Mouse (Mus musculus) CH12.LX (cell line): ENCODE measurements around the gene Suclg2. TPM values are rescaled to one million over a fixed set of nuclear protein-coding genes. Genes with fewer than 3 reads are reported as not detected.

Experiments used
- DNase-seq: peaks from one replicate; pipeline ENCODE4 v3.0.0-alpha.2; 2013; ENCODE audit errors: extremely low read depth
- H3K27ac ChIP-seq: 2 replicates; pipeline ENCODE4 v1.5.1; 2012; ENCODE audit warnings: low read depth, mild to moderate bottlenecking, control low read depth, moderate library complexity; ENCODE audit not compliant: insufficient read depth
- H3K27me3 ChIP-seq: replicated peaks from 2 replicates; pipeline ENCODE3; 2012; ENCODE audit warnings: inconsistent platforms
- H3K36me3 ChIP-seq, 2 experiments: replicated peaks in 1 of 2; 2 replicates each; pipeline versions ENCODE3 to v1.6.1; 2012; ENCODE audit warnings: inconsistent platforms in 1 of 2, low read length in 1 of 2, mild to moderate bottlenecking in 1 of 2, mixed read lengths in 1 of 2, moderate library complexity in 1 of 2; ENCODE audit not compliant: control insufficient read depth in 1 of 2, insufficient read depth in 1 of 2
- H3K4me1 ChIP-seq, 2 experiments: 2 replicates each; pipeline ENCODE4 v1.6.1; 2012; ENCODE audit warnings: inconsistent platforms in 1 of 2, moderate library complexity in 1 of 2; ENCODE audit not compliant: insufficient read depth in 2 of 2, control insufficient read depth in 1 of 2
- H3K4me2 ChIP-seq: 2 replicates; pipeline ENCODE4 v1.6.1; 2012; ENCODE audit warnings: low read depth, mild to moderate bottlenecking, control low read depth; ENCODE audit not compliant: poor library complexity, insufficient read depth, severe bottlenecking
- H3K4me3 ChIP-seq, 3 experiments: fragments of 150-350 bp in 1 of 3; sonication (generic) in 1 of 3; replicated peaks in 1 of 3; 2 replicates each; pipeline versions ENCODE3 to v1.5.1; 2011 to 2012; ENCODE audit warnings: low read depth in 2 of 3, low read length in 2 of 3, mild to moderate bottlenecking in 2 of 3, moderate library complexity in 2 of 3, control low read depth in 1 of 3, improper control_type of control experiment in 1 of 3, inconsistent platforms in 1 of 3, mixed read lengths in 1 of 3; ENCODE audit not compliant: poor library complexity in 1 of 3
- H3K79me2 ChIP-seq: replicated peaks from 2 replicates; pipeline ENCODE4 v1.6.1; 2012; ENCODE audit warnings: mild to moderate bottlenecking, moderate library complexity; ENCODE audit not compliant: control insufficient read depth, poor library complexity, insufficient read depth, severe bottlenecking; ENCODE audit errors: extremely low read depth
- H3K9ac ChIP-seq: 2 replicates; pipeline ENCODE4 v1.6.1; 2012; ENCODE audit warnings: low read depth, mild to moderate bottlenecking, control low read depth, moderate library complexity; ENCODE audit not compliant: insufficient read depth
- H3K9me3 ChIP-seq: replicated peaks from 2 replicates; pipeline ENCODE3; 2012; ENCODE audit warnings: low read length, inconsistent platforms, mixed read lengths
- BHLHE40 ChIP-seq: IDR thresholded peaks from 2 replicates; pipeline ENCODE4 v1.6.1; 2011; ENCODE audit warnings: mild to moderate bottlenecking, low read depth, low read length, improper control_type of control experiment
- CHD1 ChIP-seq: IDR thresholded peaks from 2 replicates; pipeline ENCODE4 v1.6.1; 2012; ENCODE audit warnings: low read depth, low read length, improper control_type of control experiment, inconsistent platforms
- CHD2 ChIP-seq: IDR thresholded peaks from 2 replicates; pipeline ENCODE4 v1.6.1; 2011; ENCODE audit warnings: low read length, improper control_type of control experiment
- E2F4 ChIP-seq: IDR thresholded peaks from 2 replicates; pipeline ENCODE4 v1.6.1; 2011; ENCODE audit warnings: low read depth, low read length, improper control_type of control experiment; ENCODE audit not compliant: insufficient replicate concordance
- ELF1 ChIP-seq: IDR thresholded peaks from 2 replicates; pipeline ENCODE4 v1.6.1; 2014; ENCODE audit warnings: low read depth, mild to moderate bottlenecking, inconsistent platforms, low read length, improper control_type of control experiment
- EP300 ChIP-seq: IDR thresholded peaks from 2 replicates; pipeline ENCODE4 v1.6.1; 2011; ENCODE audit warnings: low read length, improper control_type of control experiment
- ETS1 ChIP-seq: conservative IDR thresholded peaks from 2 replicates; pipeline ENCODE4 v1.6.1; 2012; ENCODE audit warnings: low read depth, mild to moderate bottlenecking, inconsistent platforms, low read length, improper control_type of control experiment, moderate library complexity
- GABPA ChIP-seq: IDR thresholded peaks from 2 replicates; pipeline ENCODE4 v1.6.1; 2012; ENCODE audit warnings: low read depth, low read length, improper control_type of control experiment, inconsistent platforms; ENCODE audit not compliant: insufficient replicate concordance
- IRF4 ChIP-seq: IDR thresholded peaks from 2 replicates; pipeline ENCODE4 v1.6.1; 2014; ENCODE audit warnings: low read depth, mild to moderate bottlenecking, inconsistent platforms, low read length, improper control_type of control experiment
- JUN ChIP-seq: IDR thresholded peaks from 2 replicates; pipeline ENCODE4 v1.6.1; 2011; ENCODE audit warnings: low read depth, mild to moderate bottlenecking, low read length, improper control_type of control experiment, moderate library complexity; ENCODE audit not compliant: insufficient read depth
- KAT2A ChIP-seq: IDR thresholded peaks from 2 replicates; pipeline ENCODE4 v1.6.1; 2012; ENCODE audit warnings: low read length, improper control_type of control experiment, inconsistent platforms; ENCODE audit not compliant: insufficient replicate concordance
- MYC ChIP-seq: IDR thresholded peaks from 2 replicates; pipeline ENCODE4 v1.6.1; 2011; ENCODE audit warnings: low read depth, mild to moderate bottlenecking, improper control_type of control experiment, low read length
- NRF1 ChIP-seq: IDR thresholded peaks from 2 replicates; pipeline ENCODE4 v1.6.1; 2014; ENCODE audit warnings: low read depth, mild to moderate bottlenecking, inconsistent platforms, low read length, improper control_type of control experiment, moderate library complexity
- POLR2A ChIP-seq: IDR thresholded peaks from 2 replicates; pipeline ENCODE4 v1.6.1; 2011; ENCODE audit warnings: low read depth, mild to moderate bottlenecking, improper control_type of control experiment, low read length
- RAD21 ChIP-seq: IDR thresholded peaks from 2 replicates; pipeline ENCODE4 v1.6.1; 2011; ENCODE audit warnings: low read depth, mild to moderate bottlenecking, low read length, improper control_type of control experiment, moderate library complexity
- SIN3A ChIP-seq: IDR thresholded peaks from 2 replicates; pipeline ENCODE4 v1.6.1; 2012; ENCODE audit warnings: low read length, improper control_type of control experiment, inconsistent platforms
- TCF12 ChIP-seq: IDR thresholded peaks from 2 replicates; pipeline ENCODE4 v1.6.1; 2014; ENCODE audit warnings: low read depth, mild to moderate bottlenecking, inconsistent platforms, low read length, improper control_type of control experiment
- USF2 ChIP-seq: conservative IDR thresholded peaks from 2 replicates; pipeline ENCODE4 v1.6.1; 2011; ENCODE audit warnings: low read depth, low read length, improper control_type of control experiment
- ZC3H11A ChIP-seq: IDR thresholded peaks from 2 replicates; pipeline ENCODE4 v1.6.1; 2012; ENCODE audit warnings: low read depth, mild to moderate bottlenecking, inconsistent platforms, low read length, improper control_type of control experiment
- ZKSCAN1 ChIP-seq: IDR thresholded peaks from 2 replicates; pipeline ENCODE4 v1.6.1; 2012; ENCODE audit warnings: low read depth, inconsistent platforms, low read length, improper control_type of control experiment, borderline replicate concordance
- ZNF384 ChIP-seq: IDR thresholded peaks from 2 replicates; pipeline ENCODE4 v1.6.1; 2012; ENCODE audit warnings: low read depth, low read length, improper control_type of control experiment, inconsistent platforms
- dilution Hi-C: fragments of 300-500 bp; cut with MboI; formaldehyde crosslinking; loops from 2 replicates; pipeline ENCODE4 v1.14.3; 2020; ENCODE audit warnings: low sequenced_read_pairs; ENCODE audit not compliant: extremely low pct_unique_long_range_greater_than_20kb, extremely low pct_ligation_motif_present
- in situ Hi-C: fragments of 300-500 bp; cut with MboI; formaldehyde crosslinking; loops from 3 replicates; pipeline ENCODE4 v1.14.3; 2019; ENCODE audit warnings: low sequenced_read_pairs, low pct_ligation_motif_present, low pct_unique_long_range_greater_than_20kb, mixed read lengths
- polyA plus RNA-seq: library from polyadenylated mRNA; unstranded; fragments of >175 nt; gene quantifications from 2 replicates; pipeline ENCODE4 v1.2.1, GENCODE M21; 2012; ENCODE audit warnings: low read depth; ENCODE audit not compliant: insufficient read length
- total RNA-seq, 2 experiments: library from RNA; depleted of rRNA; stranded (reverse); fragments of 300-350 nt in 1 of 2; fragments of >200 nt in 1 of 2; gene quantifications; 2 replicates each; pipeline ENCODE4 v1.2.3; 2012 to 2014

Suclg2 gene
- total and polyA plus RNA-seq, 3 experiments: 46.5 to 86.2 (median 48.3) TPM

- in situ Hi-C loops (no loop called here), dilution Hi-C loops (no loop called here)
- Histone ChIP-seq H3K4me2 (no peak overlapping the region), H3K79me2 (no peaks in the 10 kb centered on the region), H3K4me3 (no peak overlapping the region), H3K36me3 (peaks cover 5 to 48% of the 10 kb centered on the region in 2 experiments), H3K4me1 (peaks cover 20 to 68% of the 10 kb centered on the region in 2 experiments), H3K9me3 (no peaks in the 10 kb centered on the region), H3K9ac (no peak overlapping the region), H3K27ac (no peak overlapping the region), H3K27me3 (no peaks in the 10 kb centered on the region)
- no peak for DNase-seq
- TF ChIP-seq BHLHE40: 0 out of 2 replicates have a peak, but pooled peaks have one; percentile 5
- no peak for TF ChIP-seq ZNF384
Measured at GRCm38 (mm10) chr6:95571620-95572019, 147.0 kb downstream of the Suclg2 start.

DNA sequence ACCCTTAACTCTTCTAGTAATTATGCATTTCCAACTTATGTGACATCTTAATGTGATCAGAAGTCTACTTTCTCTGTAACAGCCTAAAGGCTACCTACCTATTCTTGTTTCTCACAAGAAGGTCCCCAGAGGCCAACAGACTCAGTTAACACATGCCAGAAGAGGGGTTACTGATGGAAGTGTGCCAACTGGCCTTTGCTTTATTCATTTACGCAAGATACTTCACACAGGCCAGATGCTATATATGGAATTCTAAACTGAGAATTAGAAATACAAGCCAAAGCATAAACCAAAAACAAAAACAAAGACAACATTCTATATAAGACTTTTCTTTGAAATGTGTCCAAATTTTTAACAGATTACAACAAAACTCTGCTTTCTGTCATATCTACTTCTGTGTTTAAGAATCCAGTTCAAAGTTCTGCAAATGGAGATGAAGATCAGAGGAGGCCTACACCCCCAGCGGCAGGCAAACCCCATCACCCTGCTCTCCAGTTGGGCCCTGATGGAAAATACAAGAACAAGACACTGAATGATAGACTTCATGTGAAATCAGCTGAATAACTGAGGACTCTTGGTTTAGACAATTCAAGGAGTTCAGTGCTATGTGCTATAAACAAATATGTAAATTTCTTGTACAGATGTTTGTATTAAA, 155.1 kb downstream of the Suclg2 start:
- no peak overlapping the region for H3K9ac ChIP-seq
- no peak for DNase-seq

GRCm38 (mm10) chr6:95556320-95556719, 162.3 kb downstream of the Suclg2 start:
- Histone ChIP-seq H3K9me3 (no peaks in the 10 kb centered on the region), H3K4me1 (peaks cover 8 to 92% of the 10 kb centered on the region in 2 experiments; a peak in 3 of 4 replicates), H3K27me3 (no peaks in the 10 kb centered on the region), H3K9ac (no peak overlapping the region), H3K36me3 (peaks cover 5 to 16% of the 10 kb centered on the region in 2 experiments), H3K4me3 (no peak overlapping the region), H3K4me2 (no peak overlapping the region), H3K27ac (no peak overlapping the region), H3K79me2 (no peaks in the 10 kb centered on the region)
- TF ChIP-seq CHD2 (no peak), EP300 (no peak), ELF1 (no peak)
- in situ Hi-C loops (no loop called here), dilution Hi-C loops (no loop called here)
- DNase-seq: no peak

More for the DNA sequence above, 155.1 kb downstream of the Suclg2 start:
- in situ Hi-C loops: no loop called here
- H3K79me2 ChIP-seq: no peaks in the 10 kb centered on the region
- H3K9me3 ChIP-seq: no peaks in the 10 kb centered on the region
- dilution Hi-C loops: no loop called here
- H3K27me3 ChIP-seq: no peaks in the 10 kb centered on the region
- H3K4me3 ChIP-seq: no peak overlapping the region
- H3K36me3 ChIP-seq: peaks cover 11 to 46% of the 10 kb centered on the region in 2 experiments
- no peak overlapping the region for H3K4me2 ChIP-seq
- peaks cover 7 to 49% of the 10 kb centered on the region in 2 experiments for H3K4me1 ChIP-seq
- no peak overlapping the region for H3K27ac ChIP-seq
- TF ChIP-seq ZC3H11A (no peak), USF2 (no peak), RAD21 (no peak), ELF1 (no peak), IRF4 (no peak), ETS1 (no peak), JUN (no peak), NRF1 (no peak), POLR2A (no peak), TCF12 (no peak), MYC (no peak), SIN3A (no peak), KAT2A (no peak), CHD1 (no peak), GABPA (no peak), ZKSCAN1 (no peak), E2F4 (no peak)
